Mouse (Mus musculus): ENCODE measurements around the gene Ikzf3. TPM values are rescaled to one million over a fixed set of nuclear protein-coding genes. Genes with fewer than 3 reads are reported as not detected.
A peak's percentile ranks its signal among the peaks of the same experiment; 100 is the strongest.

The Ikzf3 gene
- total RNA-seq (2014; rRNA removed) (not detected in 2 replicates), polyA plus RNA-seq (2015; fragmentation: Nextera tagmentation; extraction: Ambion mirVana) (0.18 and 0.20 TPM in 2 replicates)

- 0 out of 2 replicates have a peak within 1 kb of the TSS, but pooled peaks have one; percentile 9 for H3K9ac ChIP-seq (replicated peaks; ENCODE audit: low read length)
- H3K36me3 ChIP-seq (ENCODE audit: insufficient read depth, low read length), result no peaks in the 10 kb centered on the region
- H3K27ac ChIP-seq, result no peak within 1 kb of the TSS
- H3K4me1 ChIP-seq (ENCODE audit: insufficient read depth, low read length), result 0 out of 2 replicates have a peak, but pooled peaks cover 4% of the 10 kb centered on the region
- peak within 1 kb of the TSS; percentile 46 for H3K4me3 ChIP-seq (ENCODE audit: low read length)
- peaks cover 52% of the 10 kb centered on the region for H3K27me3 ChIP-seq (ENCODE audit: insufficient read depth, low read length)
- ATAC-seq (no peak), DNase-seq (ENCODE audit: low spot score) (peak; percentile 38)
- WGBS, result 1% methylated on average over 58 of the region's 58 CpGs
- peak within 1 kb of the TSS; percentile 79 for H3K4me2 ChIP-seq (ENCODE audit: low read depth, low read length)
- no peaks in the 10 kb centered on the region for H3K9me3 ChIP-seq (ENCODE audit: low read length)
- TF ChIP-seq CTCF (IDR thresholded peaks at IDR 0.05; ENCODE audit: low read depth), result no peak
Observed at GRCm38 (mm10) chr11:98545711-98546231, at the start of gene Ikzf3. Gene Ikzf3 (minus strand): TSS chr11:98546031.

- DNase-seq (ENCODE audit: low spot score) (no peak), ATAC-seq (no peak)
- no peak overlapping the region for H3K9ac ChIP-seq (replicated peaks; ENCODE audit: low read length)
- no peaks in the 10 kb centered on the region for H3K36me3 ChIP-seq (ENCODE audit: insufficient read depth, low read length)
- H3K9me3 ChIP-seq (ENCODE audit: low read length), result no peaks in the 10 kb centered on the region
- 69% methylated on average over 10 of the region's 10 CpGs for WGBS
- H3K27me3 ChIP-seq (ENCODE audit: insufficient read depth, low read length), result peaks cover 3% of the 10 kb centered on the region; the same call in 1 of the 2 replicates
- H3K4me2 ChIP-seq (ENCODE audit: low read depth, low read length), result no peak overlapping the region
- H3K4me3 ChIP-seq (ENCODE audit: low read length), result no peak overlapping the region
- no peaks in the 10 kb centered on the region for H3K4me1 ChIP-seq (ENCODE audit: insufficient read depth, low read length)
- no peak for TF ChIP-seq CTCF (IDR thresholded peaks at IDR 0.05; ENCODE audit: low read depth)
- no peak overlapping the region for H3K27ac ChIP-seq
Observed at GRCm38 (mm10) chr11:98595473-98595872, 49.6 kb upstream of the Ikzf3 start.

GRCm38 (mm10) chr11:98595021-98595420 is 49.2 kb upstream of the Ikzf3 start:
- no peak for ATAC-seq
- H3K9me3 ChIP-seq (ENCODE audit: low read length), result no peaks in the 10 kb centered on the region

GRCm38 (mm10) chr11:98590548-98591445 is 45.0 kb upstream of the Ikzf3 start:
- peaks cover 20% of the 10 kb centered on the region for H3K4me1 ChIP-seq (ENCODE audit: insufficient read depth, low read length)
- no peaks in the 10 kb centered on the region for H3K36me3 ChIP-seq (ENCODE audit: insufficient read depth, low read length)
- no peak overlapping the region; the same call in 1 of the 2 replicates for H3K27ac ChIP-seq
- ATAC-seq (no peak), DNase-seq (ENCODE audit: low spot score) (peak; percentile 29)
- WGBS, result 62% methylated on average over 19 of the region's 19 CpGs
- H3K9me3 ChIP-seq (ENCODE audit: low read length), result no peaks in the 10 kb centered on the region
- no peak for TF ChIP-seq CTCF (IDR thresholded peaks at IDR 0.05; ENCODE audit: low read depth)
- H3K4me2 ChIP-seq (ENCODE audit: low read depth, low read length), result no peak overlapping the region
- no peaks in the 10 kb centered on the region for H3K27me3 ChIP-seq (ENCODE audit: insufficient read depth, low read length)
- H3K9ac ChIP-seq (replicated peaks; ENCODE audit: low read length), result no peak overlapping the region
- no peak overlapping the region for H3K4me3 ChIP-seq (ENCODE audit: low read length)

More at GRCm38 (mm10) chr11:98595021-98595420, 49.2 kb upstream of the Ikzf3 start:
- H3K36me3 ChIP-seq (ENCODE audit: insufficient read depth, low read length), result no peaks in the 10 kb centered on the region
- 83% methylated on average over 6 of the region's 6 CpGs for WGBS
- no peak overlapping the region for H3K4me3 ChIP-seq (ENCODE audit: low read length)
- DNase-seq (ENCODE audit: low spot score), result no peak
- no peaks in the 10 kb centered on the region for H3K4me1 ChIP-seq (ENCODE audit: insufficient read depth, low read length)
- no peak overlapping the region for H3K9ac ChIP-seq (replicated peaks; ENCODE audit: low read length)
- no peak overlapping the region for H3K4me2 ChIP-seq (ENCODE audit: low read depth, low read length)
- no peak overlapping the region for H3K27ac ChIP-seq
- peaks cover 3% of the 10 kb centered on the region; the same call in 1 of the 2 replicates for H3K27me3 ChIP-seq (ENCODE audit: insufficient read depth, low read length)
- TF ChIP-seq CTCF (IDR thresholded peaks at IDR 0.05; ENCODE audit: low read depth), result no peak

- Histone ChIP-seq H3K9me3 (ENCODE audit: low read length) (no peaks in the 10 kb centered on the region), H3K4me1 (ENCODE audit: insufficient read depth, low read length) (peaks cover 31% of the 10 kb centered on the region), H3K4me3 (ENCODE audit: low read length) (no peak overlapping the region), H3K36me3 (ENCODE audit: insufficient read depth, low read length) (no peaks in the 10 kb centered on the region), H3K9ac (replicated peaks; ENCODE audit: low read length) (no peak overlapping the region), H3K27me3 (ENCODE audit: insufficient read depth, low read length) (no peaks in the 10 kb centered on the region), H3K27ac (no peak overlapping the region), H3K4me2 (ENCODE audit: low read depth, low read length) (no peak overlapping the region)
- TF ChIP-seq CTCF (IDR thresholded peaks at IDR 0.05; ENCODE audit: low read depth), result no peak
- DNase-seq (ENCODE audit: low spot score) (no peak), ATAC-seq (no peak)
- 88% methylated on average over 8 of the region's 8 CpGs for WGBS
Observed at GRCm38 (mm10) chr11:98589306-98589705, 43.5 kb upstream of the Ikzf3 start.

- no peak for TF ChIP-seq CTCF (IDR thresholded peaks at IDR 0.05; ENCODE audit: low read depth)
- peak; percentile 20 for DNase-seq (ENCODE audit: low spot score)
- Histone ChIP-seq H3K36me3 (ENCODE audit: insufficient read depth, low read length) (no peaks in the 10 kb centered on the region), H3K9me3 (ENCODE audit: low read length) (no peaks in the 10 kb centered on the region), H3K4me3 (ENCODE audit: low read length) (no peak overlapping the region), H3K27ac (no peak overlapping the region), H3K4me1 (ENCODE audit: insufficient read depth, low read length) (peaks cover 31% of the 10 kb centered on the region), H3K4me2 (ENCODE audit: low read depth, low read length) (peak overlapping the region; percentile 96; the same call in 1 of the 2 replicates), H3K27me3 (ENCODE audit: insufficient read depth, low read length) (no peaks in the 10 kb centered on the region), H3K9ac (replicated peaks; ENCODE audit: low read length) (no peak overlapping the region)
- no peak for ATAC-seq
- 59% methylated on average over 6 of the region's 6 CpGs for WGBS
Observed at GRCm38 (mm10) chr11:98588833-98589281, 43.0 kb upstream of the Ikzf3 start.
